ENCODE assay signal across 20 mouse cellular contexts in the genomic region with DNA sequence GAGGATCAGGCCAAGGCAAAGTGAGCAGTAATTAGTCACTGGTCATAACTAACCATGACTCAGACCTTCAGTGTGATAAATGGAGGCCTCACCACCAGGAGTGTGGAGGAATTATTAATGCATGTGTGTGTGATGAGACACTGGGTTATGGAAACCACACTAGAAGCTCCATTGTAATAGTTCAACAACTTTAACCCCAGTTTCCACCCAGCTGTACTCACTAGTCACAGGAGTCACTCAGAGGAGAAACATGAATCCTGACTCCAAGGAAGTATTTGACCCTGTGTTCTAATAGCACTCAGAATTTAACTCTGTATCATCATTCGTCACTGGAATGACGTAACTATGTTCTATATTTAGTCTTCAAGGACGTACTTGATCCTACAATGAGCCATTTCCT.
DNase-seq lines count a peak whose midpoint lies in the region.
"Had no signal": no experiment of that assay in that cellular context is flagged by ENCODE, and none has a peak within 500 bp of the region (broad histone marks: within the 10 kb centered on the region; RNA-seq: fewer than 3 reads in every experiment).

No protein-coding gene starts in this region.

- no peak overlapping the region for H3K27ac ChIP-seq in midbrain, embryonic 10.5 days (replicated peaks)
- H3K27ac ChIP-seq: embryonic facial prominence, embryonic 13.5 days; forebrain, embryonic 10.5 days; gastrocnemius, adult 2 months; hindbrain, embryonic 12.5 days had no signal

- H3K9me3 ChIP-seq in midbrain, embryonic 10.5 days (replicated peaks), result no peaks in the 10 kb centered on the region
- H3K9me3 ChIP-seq: embryonic facial prominence, embryonic 13.5 days; forebrain, embryonic 10.5 days; hindbrain, embryonic 12.5 days had no signal

- DNase-seq in adrenal gland, adult 2 months, result peak; percentile 34
- no peak for DNase-seq in adrenal gland, adult 18-20 months (ENCODE audit: low spot score in 2 of 2)
- DNase-seq in 3134 (ENCODE audit: extremely low read depth, insufficient read length, low spot score), result peak; percentile 34
- peak; percentile 88 for DNase-seq in Muller cell, postnatal 12 days (ENCODE audit: inconsistent ontology term)
- peak; percentile 27 for DNase-seq in fibroblast of lung, adult 2 months (ENCODE audit: low read depth)
- no peak for DNase-seq in heart, adult 18-20 months
- DNase-seq in midbrain, embryonic 10.5 days (ENCODE audit: low spot score), result no peak
- DNase-seq: cerebellum, adult 18-20 months; cerebellum, adult 9-11 months; cerebellum, postnatal 36 days; gastrocnemius, adult 2 months; gastrocnemius, postnatal 25 days; heart, postnatal 10 days; heart, postnatal 4 days; kidney, adult 11 months; kidney, adult 9 months had no signal

- no peaks in the 10 kb centered on the region for H3K4me1 ChIP-seq in midbrain, embryonic 10.5 days
- H3K4me1 ChIP-seq: embryonic facial prominence, embryonic 13.5 days; forebrain, embryonic 10.5 days; hindbrain, embryonic 12.5 days had no signal

- H3K4me3 ChIP-seq in midbrain, embryonic 10.5 days, result no peak overlapping the region
- H3K4me3 ChIP-seq: embryonic facial prominence, embryonic 13.5 days; forebrain, embryonic 10.5 days; gastrocnemius, adult 2 months; hindbrain, embryonic 12.5 days had no signal

- H3K27me3 ChIP-seq in midbrain, embryonic 10.5 days (ENCODE audit: low read depth, poor library complexity, severe bottlenecking), result no peaks in the 10 kb centered on the region
- H3K27me3 ChIP-seq: embryonic facial prominence, embryonic 13.5 days; hindbrain, embryonic 12.5 days had no signal

- 85% methylated on average over 3 of the region's 3 CpGs for WGBS in midbrain, embryonic 10.5 days

- H3K36me3 ChIP-seq in midbrain, embryonic 10.5 days, result no peaks in the 10 kb centered on the region
- H3K36me3 ChIP-seq: embryonic facial prominence, embryonic 13.5 days; forebrain, embryonic 10.5 days; G1E; hindbrain, embryonic 12.5 days had no signal

Comparison
In these comparisons a context has a peak if more than half of its experiments do, and no peak if none do; other contexts are left out.
1. DNase-seq: peak in adrenal gland, adult 2 months (single experiment), 3134 (single experiment), Muller cell, postnatal 12 days (single experiment) and fibroblast of lung, adult 2 months (single experiment); none in adrenal gland, adult 18-20 months (0 of 2), heart, adult 18-20 months (0 of 2) and midbrain, embryonic 10.5 days (single experiment).